Mouse (Mus musculus) erythroid progenitor cell, adult 5-6 weeks (primary cell): ENCODE measurements around the gene Slc16a1. TPM values are rescaled to one million over a fixed set of nuclear protein-coding genes. Genes with fewer than 3 reads are reported as not detected.
"Not testable (repeated sequence)": the region's sequence is repeated elsewhere in the genome, so short reads cannot be mapped to it uniquely, and the experiment has no call there.

Experiments used
- ATAC-seq: replicated peaks from 2 replicates; pipeline ENCODE4 v1.8.0; 2016; ENCODE audit warnings: moderate number of reproducible peaks, mild to moderate bottlenecking, moderate TSS enrichment, inconsistent platforms; ENCODE audit not compliant: poor library complexity, low FRiP score, severe bottlenecking
- total RNA-seq, 2 experiments: library from RNA; stranded (forward) in 1 of 2; stranded (reverse) in 1 of 2; fragments of 150-400 nt in 1 of 2; fragments of 186-747, 209-891 nt in 1 of 2; gene quantifications; 2 replicates each; pipeline versions ENCODE4 v1.2.3 to v1.2.4; 2015 to 2017; ENCODE audit warnings: low replicate concordance in 2 of 2

Slc16a1 gene
- total RNA-seq, 2 experiments from 2014 or later = 364 to 431 TPM

DNA sequence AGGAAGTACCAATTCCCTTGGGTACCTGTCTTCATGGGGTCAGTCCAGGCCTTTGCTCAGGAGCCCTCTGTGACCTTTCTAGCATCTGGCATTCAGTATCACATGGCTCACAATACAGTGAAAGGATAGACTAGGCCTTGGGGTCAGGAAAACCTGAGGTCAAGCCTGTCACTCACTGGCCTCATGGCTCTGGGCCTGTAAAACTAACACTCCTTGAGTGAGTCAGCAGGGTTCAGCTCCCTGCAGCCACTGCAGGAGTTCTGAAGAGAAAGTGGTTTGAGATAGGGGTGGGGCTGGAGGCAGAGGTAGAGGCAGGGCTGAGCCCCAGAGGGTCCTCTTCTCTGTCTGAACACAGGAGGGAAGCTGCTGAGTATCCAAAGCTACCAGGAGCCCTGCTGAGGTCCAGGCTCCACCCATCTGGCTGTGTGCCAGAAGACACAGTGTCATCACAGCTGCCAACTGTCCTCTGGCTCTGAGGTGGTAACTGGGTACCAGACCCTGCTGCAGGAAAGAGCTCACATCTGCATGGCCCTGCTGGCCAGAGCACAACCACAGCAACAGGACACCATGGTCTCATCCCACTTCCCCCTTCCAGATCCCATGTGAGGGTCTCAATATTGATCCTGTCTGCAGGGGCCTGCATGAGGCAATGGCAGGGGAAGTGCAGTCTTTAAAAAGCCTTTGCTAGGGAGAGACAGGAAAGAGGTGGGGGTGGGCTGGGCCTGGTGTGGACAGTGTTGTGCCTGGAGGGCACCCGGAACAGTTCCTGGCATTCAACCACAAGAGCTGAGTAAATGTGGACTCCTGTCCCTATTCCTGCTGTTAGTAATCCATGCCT lies 31.9 kb downstream of the Slc16a1 start:
- peak; percentile 50 for ATAC-seq

DNA sequence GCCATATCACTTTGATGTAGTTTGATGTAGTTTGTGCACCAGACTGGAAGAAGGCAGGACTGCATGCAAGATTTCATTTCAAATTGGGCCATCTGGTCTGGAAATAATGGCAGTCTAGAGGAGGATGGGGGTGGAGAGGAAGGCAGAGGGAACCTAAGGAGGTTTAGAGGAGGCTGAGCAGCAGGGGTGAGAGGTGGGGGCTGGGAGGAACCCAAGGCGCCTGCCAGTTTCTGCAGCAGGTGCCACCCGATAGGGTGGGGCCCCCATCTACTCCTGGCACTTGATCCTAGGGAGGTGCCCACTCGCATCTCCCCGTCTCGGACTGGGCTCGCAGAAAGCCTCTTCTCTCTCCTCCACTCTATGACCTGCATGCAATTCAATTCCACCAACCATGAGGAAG lies 33.1 kb downstream of the Slc16a1 start:
- peak; percentile 70 for ATAC-seq

DNA sequence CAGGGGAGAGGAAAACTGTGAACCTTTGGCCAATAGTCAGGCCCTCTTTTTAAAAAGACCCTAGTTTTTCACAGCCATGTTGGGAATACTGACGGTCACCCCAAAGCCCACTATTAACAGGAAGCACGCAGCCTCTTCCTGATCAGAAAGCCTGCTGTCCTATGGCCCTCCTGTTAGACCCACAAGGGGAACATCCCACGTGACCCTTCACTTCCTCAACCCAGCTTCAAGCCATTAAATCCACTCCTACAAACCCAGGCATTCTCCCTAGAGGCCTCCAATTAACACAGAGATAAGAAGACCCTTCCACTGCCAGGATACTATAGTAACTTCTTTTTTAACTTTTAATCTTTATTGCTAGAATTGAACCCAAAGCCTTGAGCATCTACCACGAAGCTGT lies 33.6 kb downstream of the Slc16a1 start:
- ATAC-seq = no peak

DNA sequence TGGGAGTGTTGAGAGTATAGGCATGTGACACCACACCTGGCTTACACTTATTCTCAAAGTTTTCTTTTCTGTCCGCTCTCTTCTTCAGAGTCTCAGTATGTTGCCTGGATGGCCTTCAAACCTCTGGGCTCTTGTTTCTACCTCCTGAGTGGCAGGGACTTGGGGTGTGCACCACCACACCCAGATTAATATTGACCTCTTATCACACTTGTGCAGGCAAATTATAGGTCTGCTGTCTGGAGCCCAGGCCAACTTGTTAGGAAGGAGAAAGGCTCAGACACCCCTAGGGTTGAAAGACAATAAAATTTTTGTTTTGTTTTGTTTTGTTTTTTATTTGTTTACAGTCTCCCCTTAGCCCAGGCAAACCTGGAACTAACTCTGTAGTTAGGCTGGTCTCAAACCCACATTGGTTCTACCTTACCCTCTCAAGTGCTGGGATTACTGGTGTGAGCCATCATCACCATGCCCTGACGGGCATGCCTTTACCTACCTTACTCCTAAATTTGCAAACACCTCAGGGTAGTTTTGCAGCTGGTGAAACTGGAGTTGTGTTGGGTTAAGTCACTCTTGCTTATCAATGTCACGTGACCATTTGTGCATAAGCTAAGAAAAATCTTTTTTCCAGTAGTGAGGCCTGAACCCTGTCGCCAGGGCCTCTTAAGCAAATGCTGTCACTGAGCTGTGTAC lies 35.3 kb downstream of the Slc16a1 start:
- ATAC-seq = peak; percentile 63

DNA sequence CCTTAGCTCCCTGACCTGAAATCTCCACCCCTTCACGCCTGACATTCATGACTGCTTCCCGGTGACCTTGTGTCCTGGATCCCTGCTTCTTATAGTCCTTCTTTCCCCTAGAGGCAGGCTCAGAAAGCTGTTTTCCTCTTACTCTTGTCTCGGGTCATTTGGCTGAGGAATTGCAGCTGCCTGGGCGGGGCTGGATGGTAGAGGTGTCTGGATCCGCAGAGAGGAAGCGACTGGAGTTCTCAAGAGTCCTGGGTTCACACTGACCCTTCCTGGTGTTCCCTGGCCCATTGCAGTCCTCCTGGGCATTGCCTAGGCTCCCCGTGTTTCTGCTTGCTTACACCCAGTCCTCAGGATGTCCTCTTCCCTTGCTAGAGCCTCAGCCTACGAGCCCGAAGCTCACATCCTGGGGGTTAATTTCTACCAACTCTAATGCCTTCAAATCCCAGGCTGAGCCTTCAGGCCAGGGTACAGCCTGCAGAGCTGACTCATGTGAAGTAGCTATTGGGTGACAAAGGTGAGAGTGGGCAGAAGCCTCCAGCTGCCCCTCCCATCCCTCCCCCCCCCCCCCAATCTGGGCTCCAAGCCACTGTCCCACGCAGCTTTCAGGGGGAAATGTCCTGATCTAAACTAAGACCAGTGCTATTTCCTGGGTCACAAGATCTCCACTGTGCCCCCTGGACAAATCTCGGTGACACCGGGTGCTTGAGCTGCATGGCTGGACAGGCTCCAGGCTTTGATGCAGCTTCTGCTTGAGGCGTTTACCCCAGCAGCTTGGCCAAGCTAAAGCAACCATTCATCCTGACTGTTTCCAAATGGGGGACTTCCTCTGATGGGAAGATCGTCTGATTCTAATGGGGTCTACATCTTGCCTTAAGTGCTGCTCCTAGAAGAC lies 36.1 kb downstream of the Slc16a1 start:
- no peak; the same call in 1 of the 2 replicates for ATAC-seq

DNA sequence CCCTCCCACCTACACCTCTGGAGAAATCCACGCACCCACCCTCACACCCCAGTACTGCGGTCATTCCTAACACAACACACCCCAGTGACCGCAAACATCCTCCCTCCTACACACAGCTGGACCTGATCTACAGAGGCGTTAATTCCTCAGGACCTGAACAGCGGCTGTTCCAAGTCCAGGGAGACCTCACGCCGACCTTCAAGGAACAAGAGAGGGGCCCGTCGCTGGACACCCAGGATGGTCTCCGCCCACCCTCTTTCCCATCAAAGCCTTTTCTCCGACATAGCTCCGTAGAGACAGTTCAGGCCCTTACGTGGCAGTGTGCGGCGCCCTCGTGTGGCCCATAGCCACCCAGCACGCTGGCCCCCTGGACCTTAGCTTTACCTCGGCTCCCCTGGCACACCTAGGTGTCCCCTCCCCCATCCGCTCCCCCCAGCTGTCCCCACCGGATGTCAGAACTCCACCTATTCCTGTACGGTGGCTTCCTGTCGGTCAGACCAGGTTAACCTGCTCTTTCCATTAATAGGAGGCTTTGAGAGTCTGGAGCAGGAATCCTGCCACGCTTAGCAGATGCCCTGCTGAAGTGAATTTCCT lies 36.9 kb downstream of the Slc16a1 start:
- ATAC-seq = peak; percentile 51

DNA sequence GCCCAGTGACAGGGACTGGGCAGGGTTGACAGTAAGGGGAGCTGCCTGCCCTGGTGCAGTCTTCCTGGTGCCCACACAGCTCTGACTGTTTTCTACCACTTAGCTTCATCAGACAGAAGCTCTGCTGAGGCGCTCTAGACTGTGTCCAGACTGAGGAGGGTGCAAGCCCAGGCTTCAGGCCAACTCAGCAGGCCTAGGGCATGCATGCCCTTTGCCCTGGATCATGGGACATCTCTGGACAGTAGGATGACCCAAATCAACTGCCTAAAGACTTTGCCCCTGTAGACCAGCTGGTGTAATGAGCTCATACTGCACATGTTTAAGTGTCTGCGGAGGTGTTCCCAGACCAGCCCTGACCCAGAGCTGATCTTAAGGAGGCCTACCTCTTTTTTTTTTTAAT lies 39.3 kb downstream of the Slc16a1 start:
- no peak for ATAC-seq

DNA sequence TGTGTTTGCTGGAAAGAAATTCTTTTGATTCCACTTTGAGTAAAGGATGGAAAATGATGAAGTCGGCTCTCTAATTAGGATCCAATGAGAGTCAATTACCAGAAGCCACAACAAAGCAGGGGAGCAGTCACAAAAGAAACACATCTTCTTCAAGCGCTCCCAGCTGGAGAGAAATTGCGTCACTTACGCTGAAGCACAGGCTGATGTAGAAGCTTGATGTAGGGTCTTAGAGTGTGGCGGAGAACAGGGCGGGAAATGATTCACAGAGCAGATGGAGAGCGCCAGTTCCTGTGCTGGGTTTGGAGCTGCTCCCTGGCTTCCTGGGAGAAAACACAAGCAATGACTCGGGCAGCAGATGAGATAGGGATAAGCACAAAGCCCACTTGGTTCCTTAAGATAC lies 40.4 kb downstream of the Slc16a1 start:
- ATAC-seq = no peak

DNA sequence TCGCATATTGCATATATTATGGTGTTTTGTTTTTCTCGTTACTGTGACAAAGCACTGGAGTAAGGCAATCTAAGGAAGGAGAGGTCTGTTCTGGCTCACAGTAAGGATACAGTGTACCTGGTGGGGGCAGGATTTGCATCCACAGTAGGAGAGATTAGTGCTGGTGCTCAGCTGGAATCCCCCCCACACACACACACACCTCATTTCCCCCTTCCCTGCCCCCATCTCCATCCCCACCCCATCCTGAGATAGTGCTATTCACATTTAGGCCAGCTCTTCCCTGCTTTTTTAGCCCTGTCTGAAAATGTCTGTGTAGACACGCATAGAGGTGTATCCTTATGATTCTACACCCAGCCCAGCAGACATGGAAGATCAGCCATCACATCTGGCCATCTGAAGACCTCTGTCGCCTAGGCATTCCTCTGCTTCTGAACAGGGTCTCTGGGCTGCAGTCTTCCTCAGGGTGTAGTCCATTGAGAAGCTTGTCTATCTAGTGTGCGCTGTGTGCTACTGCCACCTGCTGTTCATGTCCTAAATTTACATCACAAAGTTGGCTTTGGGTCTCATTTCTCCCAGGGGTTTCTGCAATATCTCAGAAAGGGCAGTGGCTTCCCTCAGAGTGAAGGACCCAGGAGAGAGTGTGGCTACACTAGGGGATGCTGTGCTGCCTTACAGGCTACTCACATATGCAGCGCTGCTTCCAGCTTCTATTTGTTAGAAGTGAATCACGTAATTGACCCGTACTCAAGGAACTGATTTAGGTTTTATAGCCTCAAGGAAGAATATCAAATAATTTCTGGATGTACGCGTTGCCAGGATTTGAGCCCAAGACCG lies 44.4 kb downstream of the Slc16a1 start:
- ATAC-seq = peak; percentile 79

DNA sequence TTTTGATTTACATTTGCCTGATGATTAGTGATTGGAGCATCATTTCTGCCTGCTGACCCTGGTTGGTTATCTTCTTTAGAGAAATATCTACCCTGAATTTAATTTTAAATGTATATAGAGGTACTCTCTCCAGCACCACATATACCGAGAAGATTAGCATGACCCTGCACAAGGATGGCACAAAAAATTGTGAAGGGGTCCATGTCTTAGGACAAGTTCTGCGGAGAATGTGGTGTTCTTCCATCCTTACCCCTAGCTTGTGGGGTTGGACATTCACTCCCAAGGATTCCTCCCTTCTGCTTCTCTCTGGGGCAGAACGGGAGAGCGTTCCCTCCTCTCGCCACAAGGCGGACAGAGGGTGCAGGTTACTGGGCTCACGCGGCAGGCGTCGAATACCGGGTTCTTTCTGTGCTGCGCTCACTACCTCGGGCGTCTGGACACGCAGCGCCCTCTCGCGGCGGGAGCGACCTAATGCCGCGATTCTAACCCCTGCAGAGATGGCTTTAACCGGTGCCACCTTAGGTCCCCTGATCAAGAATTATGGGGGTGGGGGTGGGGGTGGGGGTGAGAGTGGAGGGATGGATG lies 62.4 kb downstream of the Slc16a1 start:
- ATAC-seq = peak; percentile 92

DNA sequence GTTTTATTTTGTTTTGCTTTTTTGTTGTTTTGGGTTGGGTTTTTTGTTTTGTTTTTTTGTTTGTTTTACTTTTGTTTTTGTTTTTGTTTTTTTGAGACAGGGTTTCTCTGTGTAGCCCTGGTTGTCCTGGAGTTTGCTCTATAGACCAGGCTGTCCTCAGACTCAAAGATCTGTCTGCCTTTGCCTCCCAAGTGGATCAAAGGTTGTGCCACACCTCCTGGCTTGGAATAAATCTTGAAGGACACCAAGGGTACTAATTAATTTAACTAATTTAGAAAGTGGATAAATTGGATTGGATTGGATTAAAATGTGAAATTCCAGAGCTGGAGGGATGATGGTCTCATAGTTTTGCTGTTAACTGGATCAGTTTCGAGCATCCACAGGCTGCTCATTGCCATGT lies 63.3 kb downstream of the Slc16a1 start:
- no peak for ATAC-seq

DNA sequence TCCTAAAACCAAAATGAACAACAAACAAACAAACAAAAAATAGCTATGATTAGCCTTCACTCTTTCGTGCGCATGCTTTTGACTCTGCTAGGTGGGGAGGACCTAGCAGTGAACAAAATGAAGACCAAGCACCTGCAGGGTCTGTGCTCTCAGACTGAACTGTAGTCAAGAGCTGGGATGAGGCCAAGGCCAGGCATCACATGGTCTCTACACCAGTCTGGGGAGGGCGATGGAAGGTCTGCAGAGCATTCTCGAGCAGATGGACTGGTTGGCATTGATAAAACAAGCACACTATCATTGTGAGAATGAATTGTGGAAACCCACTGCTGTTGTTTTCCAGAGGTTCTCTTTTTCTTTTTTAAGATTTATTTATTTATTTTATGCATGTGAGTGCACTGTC lies 65.5 kb downstream of the Slc16a1 start:
- no peak for ATAC-seq

DNA sequence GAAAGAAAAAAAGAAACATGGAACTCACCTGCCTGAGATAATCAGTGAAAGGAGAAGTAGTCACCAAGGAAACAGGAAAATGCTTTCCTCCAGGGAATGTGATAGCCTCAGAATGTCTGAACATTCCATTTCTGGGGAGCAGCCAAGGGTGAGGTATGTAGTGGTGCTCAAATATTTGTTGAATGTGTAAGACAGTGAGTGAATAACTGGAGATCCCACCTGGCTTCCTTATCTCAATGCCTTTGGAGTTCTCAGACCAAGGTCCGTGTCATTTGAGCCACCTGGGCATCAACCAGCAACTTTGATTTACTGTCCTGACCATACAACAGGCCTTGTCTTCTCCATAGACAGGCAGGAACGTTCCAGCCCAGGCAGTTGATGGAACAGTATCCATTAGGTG lies 68.0 kb downstream of the Slc16a1 start:
- ATAC-seq = no peak

DNA sequence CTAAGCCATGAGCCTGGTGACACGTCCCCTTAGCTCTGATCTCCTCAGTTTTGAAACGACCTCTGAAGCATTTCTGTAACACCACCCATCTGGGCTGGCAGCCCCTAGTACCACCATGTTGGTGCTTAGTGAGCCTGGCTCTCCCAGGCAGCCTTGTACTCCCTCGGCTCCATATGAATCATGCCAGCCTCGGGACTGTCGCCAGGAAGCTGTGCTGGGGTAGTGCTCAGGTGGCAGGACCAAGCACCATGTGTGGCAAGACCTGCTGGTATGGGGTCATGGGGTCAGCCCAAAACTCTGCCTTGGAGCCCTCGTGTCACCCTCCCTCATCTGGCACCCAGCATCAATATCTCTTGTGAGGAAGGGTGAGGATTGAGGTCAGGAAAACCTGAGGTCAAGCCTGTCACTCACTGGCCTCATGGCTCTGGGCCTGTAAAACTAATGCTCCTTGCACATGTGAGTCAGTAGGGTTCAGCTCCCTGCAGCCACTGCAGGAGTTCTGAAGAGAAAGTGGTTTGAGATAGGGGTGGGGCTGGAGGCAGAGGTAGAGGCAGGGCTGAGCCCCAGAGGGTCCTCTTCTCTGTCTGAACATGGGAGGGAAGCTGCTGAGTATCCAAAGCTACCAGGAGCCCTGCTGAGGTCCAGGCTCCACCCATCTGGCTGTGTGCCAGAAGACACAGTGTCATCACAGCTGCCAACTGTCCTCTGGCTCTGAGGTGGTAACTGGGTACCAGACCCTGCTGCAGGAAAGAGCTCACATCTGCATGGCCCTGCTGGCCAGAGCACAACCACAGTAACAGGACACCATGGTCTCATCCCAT lies 68.7 kb downstream of the Slc16a1 start:
- ATAC-seq = peak; percentile 96

DNA sequence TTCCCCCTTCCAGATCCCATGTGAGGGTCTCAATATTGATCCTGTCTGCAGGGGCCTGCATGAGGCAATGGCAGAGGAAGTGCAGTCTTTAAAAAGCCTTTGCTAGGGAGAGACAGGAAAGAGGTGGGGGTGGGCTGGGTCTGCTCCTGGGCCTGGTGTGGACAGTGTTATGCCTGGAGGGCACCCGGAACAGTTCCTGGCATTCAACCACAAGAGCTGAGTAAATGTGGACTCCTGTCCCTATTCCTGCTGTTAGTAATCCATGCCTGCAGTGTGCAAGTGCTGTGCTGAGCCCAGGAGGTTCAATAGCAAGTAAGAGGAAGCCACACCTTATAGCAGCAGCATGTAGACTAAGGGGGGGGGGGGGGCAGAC lies 69.3 kb downstream of the Slc16a1 start:
- ATAC-seq = not testable (repeated sequence)
